Mouse (Mus musculus): ENCODE measurements around the gene Lmo4. TPM values are rescaled to one million over a fixed set of nuclear protein-coding genes. Genes with fewer than 3 reads are reported as not detected.

The Lmo4 gene
- polyA plus RNA-seq (2014; fragmentation: Illumina TruSeq; extraction: RNeasy Lipid Tissue Mini Kit (QIAGEN cat#74804); ENCODE audit: low read depth, low replicate concordance) = 14.8 TPM

GRCm38 (mm10) chr3:144204413-144205311 is at the start of gene Lmo4:
Gene Lmo4, minus strand, starts transcription at chr3:144205220.

Measured in testis, adult 10 weeks (tissue).